In genomic region chr10:116288130-116288529, GRCm38 (mm10) we compare ENCODE assay signal across 11 mouse cellular contexts. TPM values are rescaled to one million over a fixed set of nuclear protein-coding genes. Genes with fewer than 3 reads are reported as not detected.
DNase-seq lines count a peak whose midpoint lies in the region; ATAC-seq and TF ChIP-seq lines count a peak whose summit lies in the region.
"Had no signal": no experiment of that assay in that cellular context is flagged by ENCODE, and none has a peak within 500 bp of the region (broad histone marks: within the 10 kb centered on the region; RNA-seq: fewer than 3 reads in every experiment).

No protein-coding gene starts in this region.

- TF ChIP-seq CTCF in kidney, adult 2 months (conservative IDR thresholded peaks at IDR 0.05; ENCODE audit: insufficient read depth, insufficient read length, low read depth, low read length) = no peak
- TF ChIP-seq CTCF in lung, embryonic 14.5 days (IDR thresholded peaks at IDR 0.05; ENCODE audit: low read depth) = no peak
- TF ChIP-seq CTCF in midbrain, postnatal 0 days (IDR thresholded peaks at IDR 0.05) = no peak

- no peaks in the 10 kb centered on the region for H3K4me1 ChIP-seq in kidney, adult 2 months (ENCODE audit: control insufficient read depth, insufficient read depth, low read length)
- 0 out of 2 replicates have a peak, but pooled peaks cover 5% of the 10 kb centered on the region for H3K4me1 ChIP-seq in lung, embryonic 14.5 days (ENCODE audit: insufficient read depth)
- no peaks in the 10 kb centered on the region for H3K4me1 ChIP-seq in midbrain, postnatal 0 days (ENCODE audit: insufficient read depth, low read length)

- no peak; the same call in 1 of the 2 replicates for ATAC-seq in lung, embryonic 14.5 days (ENCODE audit: insufficient read depth)
- no peak for ATAC-seq in midbrain, postnatal 0 days (ENCODE audit: low FRiP score)
- ATAC-seq: forebrain, postnatal 0 days had no signal

- no peak overlapping the region for H3K4me3 ChIP-seq in kidney, adult 2 months (ENCODE audit: insufficient read depth, low read depth, low read length)
- no peak overlapping the region for H3K4me3 ChIP-seq in lung, embryonic 14.5 days (ENCODE audit: low read depth, low read length)
- no peak overlapping the region for H3K4me3 ChIP-seq in midbrain, postnatal 0 days (ENCODE audit: low read depth, low read length)
- H3K4me3 ChIP-seq: megakaryocyte, embryonic 14.5 days had no signal

- no peaks in the 10 kb centered on the region for H3K36me3 ChIP-seq in kidney, adult 2 months (ENCODE audit: control insufficient read depth, insufficient read depth, low read length)
- no peaks in the 10 kb centered on the region for H3K36me3 ChIP-seq in lung, embryonic 14.5 days (ENCODE audit: insufficient read depth)
- no peaks in the 10 kb centered on the region for H3K36me3 ChIP-seq in midbrain, postnatal 0 days (ENCODE audit: insufficient read depth, low read length)

- peak; percentile 27 for DNase-seq in adrenal gland, postnatal 10 days
- DNase-seq in adrenal gland, adult 8-10 months = no peak
- peak; percentile 24 for DNase-seq in adrenal gland, postnatal 25 days
- DNase-seq in kidney, adult 2 months = peak; percentile 84
- DNase-seq in lung, embryonic 14.5 days = peak; percentile 49
- DNase-seq in layer of hippocampus, adult 11-12 months (ENCODE audit: low spot score) = no peak
- no peak for DNase-seq in left cerebral cortex, adult 18-20 months (ENCODE audit: low spot score in 2 of 2)
- no peak for DNase-seq in midbrain, postnatal 0 days (ENCODE audit: low spot score)
- DNase-seq: embryo, embryonic 11 days; forebrain, postnatal 0 days had no signal

- H3K27me3 ChIP-seq in kidney, adult 2 months (replicated peaks; ENCODE audit: control insufficient read depth, insufficient read depth, low read length) = no peaks in the 10 kb centered on the region
- no peaks in the 10 kb centered on the region for H3K27me3 ChIP-seq in lung, embryonic 14.5 days (ENCODE audit: insufficient read depth, low read length)
- no peaks in the 10 kb centered on the region for H3K27me3 ChIP-seq in midbrain, postnatal 0 days (ENCODE audit: insufficient read depth, low read length)

- no peak for TF ChIP-seq POLR2A in kidney, adult 2 months (IDR thresholded peaks at IDR 0.05; ENCODE audit: low read depth, low read length)

- no peaks in the 10 kb centered on the region for H3K9me3 ChIP-seq in lung, embryonic 14.5 days (ENCODE audit: low read depth, low read length)
- H3K9me3 ChIP-seq in midbrain, postnatal 0 days (ENCODE audit: low read length) = no peaks in the 10 kb centered on the region

- no peak overlapping the region for H3K9ac ChIP-seq in lung, embryonic 14.5 days
- H3K9ac ChIP-seq in midbrain, postnatal 0 days (replicated peaks; ENCODE audit: low read length, poor library complexity, severe bottlenecking) = no peak overlapping the region
- H3K9ac ChIP-seq: forebrain, postnatal 0 days had no signal

- H3K27ac ChIP-seq in kidney, adult 2 months (ENCODE audit: insufficient read depth, low read depth, low read length) = peak overlapping the region; percentile 78
- no peak overlapping the region for H3K27ac ChIP-seq in lung, embryonic 14.5 days (ENCODE audit: low read depth)
- H3K27ac ChIP-seq in midbrain, postnatal 0 days (ENCODE audit: low read depth, low read length) = no peak overlapping the region

- 42% methylated on average over 9 of the region's 9 CpGs for WGBS in kidney, adult 2 months
- WGBS in lung, embryonic 14.5 days = 35% methylated on average over 9 of the region's 9 CpGs
- WGBS in midbrain, postnatal 0 days = 81% methylated on average over 9 of the region's 9 CpGs

- H3K4me2 ChIP-seq in lung, embryonic 14.5 days = no peak overlapping the region
- H3K4me2 ChIP-seq in midbrain, postnatal 0 days (ENCODE audit: low read depth, low read length, poor library complexity, severe bottlenecking) = no peak overlapping the region

RNA-seq across cellular contexts. Expression of gene Ptprb, which starts 12.8 kb away (rescaled TPM):
- total RNA-seq in adrenal gland, postnatal 10 days (2021) = 10 to 100 TPM; 52.5 to 54.8 TPM
- 10 to 100 TPM; 40.5 to 66.0 (median 57.0) TPM for total RNA-seq in adrenal gland, adult 8-10 months (2022)
- 32.8 and 42.3 TPM in 2 replicates for total RNA-seq in adrenal gland, postnatal 25 days (2021)
- polyA plus RNA-seq in kidney, adult 2 months (2012; rRNA removed) = 11.2 and 12.5 TPM in 2 replicates
- 12.5 and 14.2 TPM in 2 replicates for polyA plus RNA-seq in lung, embryonic 14.5 days (2014; fragmentation: Nextera tagmentation; extraction: Ambion mirVana)
- 10 to 100 TPM; 13.1 to 15.0 TPM for total RNA-seq in left cerebral cortex, adult 18-20 months (2021)
- 9.8 and 12.5 TPM in 2 replicates for total RNA-seq in midbrain, postnatal 0 days (2014; rRNA removed)
- polyA plus RNA-seq in midbrain, postnatal 0 days (2015; fragmentation: Nextera tagmentation; extraction: Ambion mirVana) = 2.6 and 3.3 TPM in 2 replicates

Comparison
In these comparisons a context has a peak if more than half of its experiments do, and no peak if none do; other contexts are left out.
1. DNase-seq: peak in adrenal gland, postnatal 10 days (single experiment), adrenal gland, postnatal 25 days (single experiment), kidney, adult 2 months (single experiment) and lung, embryonic 14.5 days (single experiment); none in adrenal gland, adult 8-10 months (single experiment), layer of hippocampus, adult 11-12 months (single experiment), left cerebral cortex, adult 18-20 months (0 of 2) and midbrain, postnatal 0 days (single experiment).